Mouse (Mus musculus): ENCODE data around the gene Cttnbp2nl. TPM values are rescaled to one million over a fixed set of nuclear protein-coding genes. Genes with fewer than 3 reads are reported as not detected.

Cttnbp2nl gene
- polyA plus RNA-seq, 1 experiment = not detected

DNA sequence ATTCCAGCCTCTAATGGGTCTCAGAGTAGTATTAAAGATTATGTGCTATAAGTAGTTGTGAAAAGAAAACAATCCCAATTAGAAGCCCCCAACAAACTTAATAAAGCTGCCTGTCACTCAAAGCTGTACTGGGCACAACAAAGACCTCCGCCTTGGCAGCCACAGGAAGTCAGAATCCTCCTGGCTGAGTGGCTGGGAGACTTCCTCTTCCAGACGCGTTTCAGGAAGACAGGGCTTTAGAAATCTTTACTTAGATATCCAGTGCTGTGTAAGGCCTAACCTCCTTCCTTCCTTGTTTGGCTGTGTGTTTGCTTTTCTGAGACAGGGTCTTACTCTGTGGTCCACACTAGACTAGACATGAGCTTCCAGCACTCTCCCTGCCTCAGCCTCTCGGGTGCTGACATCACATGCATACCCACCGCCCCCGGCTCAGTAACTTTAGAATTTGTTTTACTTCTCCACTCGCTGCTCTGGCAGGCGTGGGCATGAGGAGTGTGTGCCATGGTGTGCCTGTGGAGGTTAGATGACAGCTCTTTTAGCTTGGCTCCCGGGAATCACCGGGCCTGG, 16.6 kb downstream of the Cttnbp2nl start:
- H3K27ac ChIP-seq (ENCODE audit: insufficient read depth, low read depth, low read length) = no peak overlapping the region
- H3K4me1 ChIP-seq (ENCODE audit: control insufficient read depth, insufficient read depth, low read length) = peaks cover 14% of the 10 kb centered on the region
- TF ChIP-seq POLR2A (IDR thresholded peaks at IDR 0.05; ENCODE audit: insufficient read depth, low read depth, low read length) = no peak
- TF ChIP-seq CTCF (IDR thresholded peaks at IDR 0.05; ENCODE audit: insufficient read depth, low read depth, low read length) = no peak
- 60% methylated on average over 10 of the region's 10 CpGs for WGBS
- H3K4me3 ChIP-seq (ENCODE audit: insufficient read depth, low read depth, low read length) = no peak overlapping the region

- H3K27ac ChIP-seq (ENCODE audit: insufficient read depth, low read depth, low read length) = no peak overlapping the region
- WGBS = 84% methylated on average over 10 of the region's 10 CpGs
- no peak overlapping the region for H3K4me3 ChIP-seq (ENCODE audit: insufficient read depth, low read depth, low read length)
Observed at GRCm38 (mm10) chr3:105023371-105024005, 29.5 kb downstream of the Cttnbp2nl start.

DNA sequence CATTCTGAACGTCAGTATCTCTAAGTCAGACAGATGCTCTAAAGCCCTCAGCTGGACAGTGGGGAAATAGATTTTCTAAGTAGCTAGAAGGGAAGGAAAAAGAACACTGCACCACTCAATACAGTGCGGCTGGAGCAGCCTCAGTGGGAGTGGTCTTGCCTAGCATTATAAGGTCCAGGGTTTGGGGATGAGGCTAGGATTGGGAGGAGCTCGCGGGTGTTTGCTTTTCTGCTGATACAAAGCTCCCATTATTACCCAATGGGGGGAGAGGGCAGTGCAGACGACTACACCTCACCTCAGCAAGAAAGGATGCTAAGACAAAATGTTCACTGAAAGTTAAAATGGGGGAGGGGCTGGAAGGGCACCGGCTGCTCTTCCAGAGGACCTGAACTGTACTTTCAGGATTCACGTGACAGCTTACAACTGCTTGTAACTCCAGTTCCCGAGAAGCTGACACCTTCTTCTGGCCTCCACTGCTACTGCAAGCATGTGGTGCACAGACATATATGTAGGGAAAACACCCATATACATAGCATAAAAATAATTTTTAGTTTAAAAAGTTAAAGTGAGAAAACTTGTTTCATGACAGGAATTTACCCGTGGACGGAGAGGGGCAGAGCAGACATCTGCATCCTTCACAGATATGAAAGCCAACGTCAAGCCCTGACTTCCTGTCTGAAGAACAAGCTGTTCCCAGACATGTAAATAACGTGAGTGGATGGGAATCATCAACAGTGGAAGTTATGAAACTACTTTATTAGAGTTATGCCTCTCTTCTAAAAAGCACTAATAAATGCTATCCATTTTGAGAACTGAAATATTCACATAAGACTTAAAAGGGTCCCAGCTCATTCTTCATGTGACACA, 32.9 kb downstream of the Cttnbp2nl start:
- WGBS = 51% methylated on average over 12 of the region's 12 CpGs
- TF ChIP-seq POLR2A (IDR thresholded peaks at IDR 0.05; ENCODE audit: insufficient read depth, low read depth, low read length) (no peak), CTCF (IDR thresholded peaks at IDR 0.05; ENCODE audit: insufficient read depth, low read depth, low read length) (no peak)
- Histone ChIP-seq H3K4me1 (ENCODE audit: control insufficient read depth, insufficient read depth, low read length) (peaks cover 5% of the 10 kb centered on the region; the same call in 1 of the 2 replicates), H3K4me3 (ENCODE audit: insufficient read depth, low read depth, low read length) (no peak overlapping the region), H3K27ac (ENCODE audit: insufficient read depth, low read depth, low read length) (peak overlapping the region; percentile 17; the same call in 1 of the 2 replicates)

More at GRCm38 (mm10) chr3:105023371-105024005, 29.5 kb downstream of the Cttnbp2nl start:
- peaks cover 2% of the 10 kb centered on the region; the same call in 1 of the 2 replicates for H3K4me1 ChIP-seq (ENCODE audit: control insufficient read depth, insufficient read depth, low read length)
- no peak for TF ChIP-seq POLR2A (IDR thresholded peaks at IDR 0.05; ENCODE audit: insufficient read depth, low read depth, low read length)
- TF ChIP-seq CTCF (IDR thresholded peaks at IDR 0.05; ENCODE audit: insufficient read depth, low read depth, low read length) = no peak

DNA sequence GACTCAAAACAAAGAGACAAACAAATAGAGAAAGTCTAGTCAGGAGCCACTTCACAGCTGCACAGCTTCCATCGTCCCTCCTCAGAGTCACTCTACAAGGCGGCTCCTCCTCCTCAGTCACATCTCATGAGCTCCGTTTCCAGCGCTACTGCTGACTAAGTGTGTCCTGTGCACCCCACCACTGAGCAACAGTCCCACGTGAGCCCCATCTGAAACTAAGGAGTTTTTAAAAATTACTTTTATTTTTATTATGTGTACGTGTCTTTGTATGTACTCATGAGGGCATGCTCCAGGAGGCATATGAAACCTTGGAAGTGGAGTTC, 34.2 kb downstream of the Cttnbp2nl start:
- no peak overlapping the region for H3K4me3 ChIP-seq (ENCODE audit: insufficient read depth, low read depth, low read length)
- H3K4me1 ChIP-seq (ENCODE audit: control insufficient read depth, insufficient read depth, low read length) = peaks cover 5% of the 10 kb centered on the region; the same call in 1 of the 2 replicates
- TF ChIP-seq POLR2A (IDR thresholded peaks at IDR 0.05; ENCODE audit: insufficient read depth, low read depth, low read length) = no peak
- TF ChIP-seq CTCF (IDR thresholded peaks at IDR 0.05; ENCODE audit: insufficient read depth, low read depth, low read length) = no peak
- H3K27ac ChIP-seq (ENCODE audit: insufficient read depth, low read depth, low read length) = no peak overlapping the region
- 49% methylated on average over 6 of the region's 6 CpGs for WGBS

GRCm38 (mm10) chr3:105018085-105018782, 34.7 kb downstream of the Cttnbp2nl start:
- Histone ChIP-seq H3K4me1 (ENCODE audit: control insufficient read depth, insufficient read depth, low read length) (peaks cover 5% of the 10 kb centered on the region; the same call in 1 of the 2 replicates), H3K4me3 (ENCODE audit: insufficient read depth, low read depth, low read length) (no peak overlapping the region), H3K27ac (ENCODE audit: insufficient read depth, low read depth, low read length) (no peak overlapping the region; the same call in 1 of the 2 replicates)
- no peak for TF ChIP-seq POLR2A (IDR thresholded peaks at IDR 0.05; ENCODE audit: insufficient read depth, low read depth, low read length)
- TF ChIP-seq CTCF (IDR thresholded peaks at IDR 0.05; ENCODE audit: insufficient read depth, low read depth, low read length) = no peak
- 83% methylated on average over 10 of the region's 10 CpGs for WGBS

DNA sequence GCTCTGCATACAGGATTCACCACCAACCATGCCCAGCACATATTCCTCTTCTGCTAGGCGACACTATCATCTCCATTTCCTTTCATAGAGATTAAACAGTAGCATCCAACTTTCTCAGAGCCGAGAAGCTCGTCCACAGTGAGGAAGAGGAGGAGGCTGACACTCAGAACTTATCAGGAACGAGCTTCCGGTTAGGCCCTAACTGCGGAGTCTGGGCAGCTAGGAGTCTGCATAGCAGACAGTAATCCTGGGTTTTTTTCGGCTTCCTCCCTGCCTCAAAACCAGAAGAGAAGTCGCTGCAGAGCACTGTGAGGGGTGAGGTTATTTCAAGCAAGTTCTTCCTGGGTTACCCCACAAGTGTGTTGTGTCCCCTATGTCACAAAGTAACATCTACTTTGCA, 35.6 kb downstream of the Cttnbp2nl start:
- WGBS = 85% methylated on average over 8 of the region's 8 CpGs
- no peak overlapping the region for H3K4me3 ChIP-seq (ENCODE audit: insufficient read depth, low read depth, low read length)
- H3K27ac ChIP-seq (ENCODE audit: insufficient read depth, low read depth, low read length) = peak overlapping the region; percentile 18; the same call in 1 of the 2 replicates
- no peak for TF ChIP-seq CTCF (IDR thresholded peaks at IDR 0.05; ENCODE audit: insufficient read depth, low read depth, low read length)
- TF ChIP-seq POLR2A (IDR thresholded peaks at IDR 0.05; ENCODE audit: insufficient read depth, low read depth, low read length) = no peak
- peaks cover 5% of the 10 kb centered on the region; the same call in 1 of the 2 replicates for H3K4me1 ChIP-seq (ENCODE audit: control insufficient read depth, insufficient read depth, low read length)

- peaks cover 5% of the 10 kb centered on the region; the same call in 1 of the 2 replicates for H3K4me1 ChIP-seq (ENCODE audit: control insufficient read depth, insufficient read depth, low read length)
- WGBS = 40% methylated on average over 7 of the region's 7 CpGs
- no peak overlapping the region for H3K4me3 ChIP-seq (ENCODE audit: insufficient read depth, low read depth, low read length)
- TF ChIP-seq POLR2A (IDR thresholded peaks at IDR 0.05; ENCODE audit: insufficient read depth, low read depth, low read length) = no peak
- TF ChIP-seq CTCF (IDR thresholded peaks at IDR 0.05; ENCODE audit: insufficient read depth, low read depth, low read length) = no peak
- no peak overlapping the region for H3K27ac ChIP-seq (ENCODE audit: insufficient read depth, low read depth, low read length)
Observed at GRCm38 (mm10) chr3:105016204-105016603, 36.7 kb downstream of the Cttnbp2nl start.

- H3K27ac ChIP-seq (ENCODE audit: insufficient read depth, low read depth, low read length) = no peak overlapping the region
- H3K4me1 ChIP-seq (ENCODE audit: control insufficient read depth, insufficient read depth, low read length) = peaks cover 5% of the 10 kb centered on the region; the same call in 1 of the 2 replicates
- TF ChIP-seq CTCF (IDR thresholded peaks at IDR 0.05; ENCODE audit: insufficient read depth, low read depth, low read length) = no peak
- no peak for TF ChIP-seq POLR2A (IDR thresholded peaks at IDR 0.05; ENCODE audit: insufficient read depth, low read depth, low read length)
- no peak overlapping the region for H3K4me3 ChIP-seq (ENCODE audit: insufficient read depth, low read depth, low read length)
- WGBS = 87% methylated on average over 2 of the region's 2 CpGs
Observed at GRCm38 (mm10) chr3:105014908-105015307, 38.0 kb downstream of the Cttnbp2nl start.

Data from olfactory bulb, adult 2 months (tissue).